Mouse (Mus musculus) T-helper 17 cell (primary cell): ENCODE data around the gene Mymk.

Experiments
- in situ Hi-C, 2 experiments: fragments of 300-600 bp; cut with MboI, MseI; formaldehyde crosslinking; loops; 1 replicate in 1 of 2; 2 replicates in 1 of 2; pipeline ENCODE4 v1.15.1; 2025; ENCODE audit warnings: high pct_unique_total_duplicates in 2 of 2

Gene Mymk

GRCm38 (mm10) chr2:27071978-27072377 lies at the start of gene Mymk:
Gene Mymk, minus strand, starts transcription at chr2:27072179.
- in situ Hi-C loops = loop anchor here in 1 of 2 experiments (10.0 kb wide), 1 partner anchor 897 kb away; no protein-coding TSS in a partner anchor

- in situ Hi-C loops = loop anchor here in 1 of 2 experiments (5.0 kb wide), 1 partner anchor 112 kb away; no protein-coding TSS in a partner anchor
Measured at GRCm38 (mm10) chr2:27120241-27120641, 48.3 kb upstream of the Mymk start.

- in situ Hi-C loops = loop anchor here in 1 of 2 experiments (5.0 kb wide), 1 partner anchor 113 kb away; no protein-coding TSS in a partner anchor
Measured at GRCm38 (mm10) chr2:27119766-27120165, 47.8 kb upstream of the Mymk start.

GRCm38 (mm10) chr2:27118452-27118851 lies 46.5 kb upstream of the Mymk start:
- in situ Hi-C loops = no loop called here

- in situ Hi-C loops = no loop called here
Measured at GRCm38 (mm10) chr2:27114169-27114568, 42.2 kb upstream of the Mymk start.

- in situ Hi-C loops = no loop called here
Measured at GRCm38 (mm10) chr2:27112585-27112984, 40.6 kb upstream of the Mymk start.

- in situ Hi-C loops = no loop called here
Measured at GRCm38 (mm10) chr2:27109052-27109451, 37.1 kb upstream of the Mymk start.

GRCm38 (mm10) chr2:27108144-27108543 lies 36.2 kb upstream of the Mymk start:
- in situ Hi-C loops = no loop called here

- in situ Hi-C loops = no loop called here
Measured at GRCm38 (mm10) chr2:27106816-27107215, 34.8 kb upstream of the Mymk start.

GRCm38 (mm10) chr2:27103554-27103953 lies 31.6 kb upstream of the Mymk start:
- in situ Hi-C loops = no loop called here

GRCm38 (mm10) chr2:27097776-27098175 lies 25.8 kb upstream of the Mymk start:
- in situ Hi-C loops = no loop called here

- in situ Hi-C loops = no loop called here
Measured at GRCm38 (mm10) chr2:27097241-27097656, 25.3 kb upstream of the Mymk start.

- in situ Hi-C loops = no loop called here
Measured at GRCm38 (mm10) chr2:27096341-27096981, 24.5 kb upstream of the Mymk start.

- in situ Hi-C loops = no loop called here
Measured at GRCm38 (mm10) chr2:27095178-27095577, 23.2 kb upstream of the Mymk start.

- in situ Hi-C loops = no loop called here
Measured at GRCm38 (mm10) chr2:27089238-27089637, 17.3 kb upstream of the Mymk start.

GRCm38 (mm10) chr2:27088700-27089099 lies 16.7 kb upstream of the Mymk start:
- in situ Hi-C loops = no loop called here

- in situ Hi-C loops = no loop called here
Measured at GRCm38 (mm10) chr2:27088071-27088644, 16.2 kb upstream of the Mymk start.

GRCm38 (mm10) chr2:27087581-27087980 lies 15.6 kb upstream of the Mymk start:
- in situ Hi-C loops = no loop called here

GRCm38 (mm10) chr2:27086483-27087010 lies 14.6 kb upstream of the Mymk start:
- in situ Hi-C loops = no loop called here

GRCm38 (mm10) chr2:27085801-27086200 lies 13.8 kb upstream of the Mymk start:
- in situ Hi-C loops = no loop called here

- in situ Hi-C loops = no loop called here
Measured at GRCm38 (mm10) chr2:27084963-27085362, 13.0 kb upstream of the Mymk start.

GRCm38 (mm10) chr2:27083761-27084475 lies 11.9 kb upstream of the Mymk start:
- in situ Hi-C loops = no loop called here
